Comparison of ENCODE assay signal across 38 mouse cellular contexts in genomic region chr11:51257006-51257405, GRCm38 (mm10). TPM values are rescaled to one million over a fixed set of nuclear protein-coding genes. Genes with fewer than 3 reads are reported as not detected.
"Had no signal": no experiment of that assay in that cellular context is flagged by ENCODE, and none has a peak within 500 bp of the region (broad histone marks: within the 10 kb centered on the region; RNA-seq: fewer than 3 reads in every experiment).

No protein-coding gene starts in this region.

- H3K4me3 ChIP-seq: gastrocnemius, adult 2 months; heart, embryonic 10.5 days; heart, embryonic 12.5 days; hindbrain, embryonic 13.5 days; hindbrain, embryonic 15.5 days; kidney, embryonic 15.5 days; layer of hippocampus, adult 2 months; left cerebral cortex, adult 2 months; limb, embryonic 10.5 days; limb, embryonic 12.5 days had no signal

- DNase-seq: gastrocnemius, adult 2 months; gastrocnemius, postnatal 10 days; gastrocnemius, postnatal 25 days; heart, adult 18-20 months; heart, postnatal 10 days; kidney, adult 11 months; kidney, adult 2 months; kidney, adult 9 months; kidney, postnatal 10 days; kidney, postnatal 25 days; kidney, postnatal 4 days; liver had no signal

- ATAC-seq: hindbrain, postnatal 0 days; intestine, embryonic 16.5 days had no signal

- H3K4me1 ChIP-seq: heart, embryonic 10.5 days; heart, embryonic 12.5 days; hindbrain, embryonic 13.5 days; kidney, embryonic 15.5 days; limb, embryonic 10.5 days; limb, embryonic 12.5 days had no signal

RNA-seq across cellular contexts. Expression of gene BC049762, which starts 5.8 kb away (rescaled TPM):
- total RNA-seq: gastrocnemius, adult 2 months; gastrocnemius, postnatal 10 days; gastrocnemius, postnatal 25 days; gastrocnemius, postnatal 4 days; heart, adult 18-20 months; heart, postnatal 10 days; hematopoietic stem cell, adult 5-6 weeks; hindbrain, postnatal 0 days; layer of hippocampus, postnatal 10 days; left cerebral cortex, adult 2 months; left cerebral cortex, postnatal 14 days; left cerebral cortex, postnatal 36 days had no signal
- polyA plus RNA-seq: heart, embryonic 14.5 days had no signal

RNA-seq across cellular contexts. Expression of gene Gm12569, which starts 36.7 kb away (rescaled TPM):
- total RNA-seq: gastrocnemius, adult 2 months; gastrocnemius, postnatal 10 days; gastrocnemius, postnatal 25 days; gastrocnemius, postnatal 4 days; heart, adult 18-20 months; heart, adult 8-10 months; heart, postnatal 10 days; heart, postnatal 25 days; hematopoietic stem cell, adult 5-6 weeks; hindbrain, postnatal 0 days; layer of hippocampus, adult 2 months; layer of hippocampus, postnatal 10 days; layer of hippocampus, postnatal 25 days; left cerebral cortex, adult 2 months; left cerebral cortex, postnatal 14 days; left cerebral cortex, postnatal 36 days had no signal
- polyA plus RNA-seq: frontal cortex, adult 2 months; heart, embryonic 10.5 days; heart, embryonic 12.5 days; heart, embryonic 14.5 days; heart, embryonic 16.5 days; hindbrain, embryonic 11.5 days; hindbrain, embryonic 13.5 days; hindbrain, embryonic 15.5 days; hindbrain, postnatal 0 days; intestine, embryonic 14.5 days; intestine, embryonic 16.5 days; kidney, adult 2 months; kidney, embryonic 15.5 days; limb, embryonic 10.5 days; limb, embryonic 12.5 days; limb, embryonic 14.5 days; liver, embryonic 11.5 days had no signal
